Mouse (Mus musculus) embryo, embryonic 11.5 days (tissue): ENCODE results near the gene Iqcf3.
"Not testable (repeated sequence)": the region's sequence is repeated elsewhere in the genome, so short reads cannot be mapped to it uniquely, and the experiment has no call there.

Experiments
- DNase-seq: peaks from one replicate; pipeline ENCODE4 v3.0.0-alpha.2; 2012; ENCODE audit warnings: low read depth, low spot score

Gene Iqcf3

GRCm38 (mm10) chr9:106509356-106509755 is 52.1 kb downstream of the Iqcf3 start:
- DNase-seq, result no peak

GRCm38 (mm10) chr9:106504246-106504645 is 57.2 kb downstream of the Iqcf3 start:
- no peak for DNase-seq

GRCm38 (mm10) chr9:106501846-106502245 is 59.6 kb downstream of the Iqcf3 start:
- DNase-seq, result no peak

- DNase-seq, result no peak
Observed at GRCm38 (mm10) chr9:106499667-106500066, 61.8 kb downstream of the Iqcf3 start, which contains the start of gene Iqcf1. Gene Iqcf1, plus strand, starts transcription at chr9:106499967.

GRCm38 (mm10) chr9:106487602-106488001 is 73.8 kb downstream of the Iqcf3 start:
- DNase-seq, result not testable (repeated sequence)

- DNase-seq, result no peak
Observed at GRCm38 (mm10) chr9:106485076-106485475, 76.4 kb downstream of the Iqcf3 start.

- no peak for DNase-seq
Observed at GRCm38 (mm10) chr9:106483606-106484005, 77.8 kb downstream of the Iqcf3 start.

GRCm38 (mm10) chr9:106483136-106483535 is 78.3 kb downstream of the Iqcf3 start:
- no peak for DNase-seq

- no peak for DNase-seq
Observed at GRCm38 (mm10) chr9:106482578-106483115, 78.8 kb downstream of the Iqcf3 start.

- DNase-seq, result no peak
Observed at GRCm38 (mm10) chr9:106481676-106482075, 79.8 kb downstream of the Iqcf3 start.

- DNase-seq, result no peak
Observed at GRCm38 (mm10) chr9:106481075-106481474, 80.4 kb downstream of the Iqcf3 start.

GRCm38 (mm10) chr9:106480541-106480940 is 80.9 kb downstream of the Iqcf3 start:
- no peak for DNase-seq

GRCm38 (mm10) chr9:106478101-106478500 is 83.3 kb downstream of the Iqcf3 start:
- no peak for DNase-seq

- no peak for DNase-seq
Observed at GRCm38 (mm10) chr9:106477649-106478048, 83.8 kb downstream of the Iqcf3 start.

GRCm38 (mm10) chr9:106476924-106477484 is 84.4 kb downstream of the Iqcf3 start, which contains the start of gene Parp3:
Gene Parp3, minus strand, starts transcription at chr9:106476949.
- peak; percentile 99 for DNase-seq

GRCm38 (mm10) chr9:106476002-106476923 is 85.2 kb downstream of the Iqcf3 start:
- no peak for DNase-seq

- no peak for DNase-seq
Observed at GRCm38 (mm10) chr9:106475663-106476001, 85.8 kb downstream of the Iqcf3 start, which contains the start of gene Rrp9. Gene Rrp9, plus strand, starts transcription at chr9:106475963.

GRCm38 (mm10) chr9:106475046-106475445 is 86.4 kb downstream of the Iqcf3 start:
- DNase-seq, result no peak

- DNase-seq, result peak; percentile 71
Observed at GRCm38 (mm10) chr9:106474456-106474855, 87.0 kb downstream of the Iqcf3 start.

GRCm38 (mm10) chr9:106473753-106474105 is 87.7 kb downstream of the Iqcf3 start:
- no peak for DNase-seq

- DNase-seq, result no peak
Observed at GRCm38 (mm10) chr9:106473081-106473752, 88.2 kb downstream of the Iqcf3 start.

GRCm38 (mm10) chr9:106472321-106472720 is 89.1 kb downstream of the Iqcf3 start:
- DNase-seq, result no peak
